Mouse (Mus musculus): ENCODE data around the gene 1190007I07Rik. TPM values are rescaled to one million over a fixed set of nuclear protein-coding genes. Genes with fewer than 3 reads are reported as not detected.

Gene 1190007I07Rik
- 10 to 100 TPM; 16.7 to 21.8 TPM for total RNA-seq (2023)

GRCm38 (mm10) chr10:82622671-82623552 lies at the start of gene 1190007I07Rik:
Gene 1190007I07Rik, minus strand, starts transcription at chr10:82623228.

GRCm38 (mm10) chr10:82629586-82630255 lies 6.7 kb upstream of the 1190007I07Rik start, which contains the start of gene Tdg:
Gene Tdg, plus strand, starts transcription at chr10:82629828.

Other genes starting within 250 kb of the 1190007I07Rik start
- gene Gm1553, start 130.6 kb downstream of the 1190007I07Rik start, total RNA-seq (2023): not detected
- 10 to 100 TPM; 69.6 to 86.3 TPM for gene Tdg, start 6.6 kb upstream of the 1190007I07Rik start, total RNA-seq (2023)
- not detected for gene Glt8d2, start 67.4 kb upstream of the 1190007I07Rik start, total RNA-seq (2023)
- 10 to 100 TPM; 33.5 to 37.2 TPM for gene Hcfc2, start 72.9 kb upstream of the 1190007I07Rik start, total RNA-seq (2023)
- 10 to 100 TPM; 36.1 to 48.6 TPM for gene Nfyb, start 140.9 kb upstream of the 1190007I07Rik start, total RNA-seq (2023)
- gene Txnrd1, start 210.7 kb upstream of the 1190007I07Rik start, total RNA-seq (2023): 10 to 100 TPM; 32.2 to 41.6 TPM
- gene Eid3, start 243.4 kb upstream of the 1190007I07Rik start, total RNA-seq (2023): 1 to 10 TPM; 2.7 to 8.2 TPM